Mouse (Mus musculus) left cerebral cortex, postnatal 4 days (tissue): ENCODE results near the gene Sowaha. TPM values are rescaled to one million over a fixed set of nuclear protein-coding genes. Genes with fewer than 3 reads are reported as not detected.

Experiments
- DNase-seq: peaks from one replicate; pipeline ENCODE4 v3.0.0-alpha.2; 2022
- intact Hi-C: fragments of 180-260 bp; cut with DNase I; formaldehyde crosslinking; loops from one replicate; pipeline ENCODE4 v1.15.1; 2025
- total RNA-seq, 2 experiments: library from RNA; stranded (reverse); gene quantifications; 2 replicates each; pipeline ENCODE4 v1.2.3; 2021

Sowaha gene
- total RNA-seq, 2 experiments from 2014 or later: 12.2 to 18.1 TPM

DNA sequence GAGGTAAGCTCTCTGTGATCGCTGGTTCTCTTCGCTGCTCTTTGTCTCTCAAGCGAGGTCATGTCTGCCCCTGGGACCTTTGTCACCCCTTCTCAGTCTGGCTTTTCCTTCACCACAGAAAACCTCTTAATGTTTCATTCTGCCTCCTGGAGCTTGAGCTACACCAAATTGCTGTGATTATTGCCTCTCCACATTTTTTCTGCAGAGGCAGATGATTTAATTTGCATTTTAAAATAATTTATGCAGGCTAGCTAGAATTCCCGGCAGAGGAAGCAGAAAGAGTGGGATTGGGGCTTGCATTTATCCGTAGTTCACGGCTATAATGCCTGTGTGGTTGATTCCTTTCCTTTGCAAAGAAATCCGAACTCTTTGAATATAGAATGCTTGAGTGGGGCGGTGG lies 4.5 kb downstream of the Sowaha start:
- no peak for DNase-seq
- intact Hi-C loops: no loop called here

GRCm38 (mm10) chr11:53472709-53473108 lies 7.4 kb downstream of the Sowaha start:
- intact Hi-C loops: loop anchor here (5.0 kb wide), 1 partner anchor 115 kb away; no protein-coding TSS in a partner anchor
- DNase-seq: no peak

- peak; percentile 95 for DNase-seq
Measured at GRCm38 (mm10) chr11:53469968-53470695, 9.9 kb downstream of the Sowaha start, which contains the start of gene Gm9837. Gm9837 (minus strand) TSS chr11:53470479.

DNA sequence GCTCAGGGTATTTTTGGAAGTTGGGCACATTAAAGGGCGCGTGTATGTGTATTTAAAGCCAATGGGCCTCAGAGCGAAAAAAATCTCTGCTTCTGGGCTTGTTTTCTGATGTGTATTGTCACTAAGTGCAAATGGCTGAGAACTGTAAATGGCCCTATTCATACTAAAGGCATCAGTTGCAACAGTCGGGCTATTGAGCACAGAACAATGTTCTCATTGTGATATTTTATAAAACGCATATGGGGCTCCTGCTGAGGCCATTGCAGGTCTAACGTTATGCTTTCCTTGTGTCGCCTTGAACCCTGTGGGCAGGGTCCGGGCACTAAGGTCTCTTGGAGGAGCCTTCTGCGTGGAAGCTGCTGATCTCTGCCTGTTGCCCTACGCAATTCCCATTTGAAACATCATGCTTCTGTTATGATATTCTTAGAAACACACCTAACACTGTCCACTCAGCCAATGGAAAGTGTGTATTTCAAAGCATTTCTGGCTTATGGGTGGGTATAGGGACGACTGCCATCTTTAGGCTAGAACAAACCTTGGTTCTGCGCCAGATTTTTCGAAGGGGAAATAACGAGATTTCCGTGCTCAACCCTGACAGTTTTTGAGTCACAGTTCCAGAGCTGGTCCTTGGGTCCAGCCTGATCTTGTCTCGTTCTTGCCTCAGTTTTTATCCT lies 10.6 kb downstream of the Sowaha start:
- DNase-seq: no peak
- intact Hi-C loops: loop anchor here (5.0 kb wide), 1 partner anchor 98 kb away; the partner anchor contains the start of gene Kif3a

More at GRCm38 (mm10) chr11:53469968-53470695, 9.9 kb downstream of the Sowaha start, which contains the start of gene Gm9837:
- intact Hi-C loops: loop anchor here (5.0 kb wide), 2 partner anchors 97 to 117 kb away; partner anchors contain the start of gene Kif3a

GRCm38 (mm10) chr11:53466231-53466971 lies 13.7 kb downstream of the Sowaha start:
- intact Hi-C loops: loop anchor here (5.0 kb wide), 1 partner anchor 101 kb away; the partner anchor contains the start of gene Kif3a

GRCm38 (mm10) chr11:53463551-53464424 lies 16.3 kb downstream of the Sowaha start:
- no peak for DNase-seq
- intact Hi-C loops: no loop called here

More at GRCm38 (mm10) chr11:53466231-53466971, 13.7 kb downstream of the Sowaha start:
- DNase-seq: peak; percentile 85

DNA sequence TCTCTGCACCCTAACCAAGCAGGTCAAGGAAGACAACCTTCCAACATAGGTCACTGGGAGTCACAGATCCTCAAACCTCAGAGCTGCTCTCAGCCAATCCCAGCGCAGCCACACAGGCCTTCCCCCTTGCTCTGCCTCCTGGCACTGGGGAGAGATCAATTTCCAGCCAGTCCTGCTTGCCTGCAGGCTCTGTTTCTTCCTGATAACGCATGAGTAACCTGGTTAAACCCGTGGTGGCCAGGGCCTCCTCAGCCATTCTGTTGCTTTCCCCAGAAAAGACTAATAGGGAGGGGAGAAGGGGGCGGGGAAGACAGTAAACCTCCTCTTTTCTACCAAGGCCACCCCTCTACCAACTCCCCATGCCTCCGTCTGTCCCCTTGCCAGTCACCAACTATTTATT lies 18.3 kb downstream of the Sowaha start:
- DNase-seq: no peak
- intact Hi-C loops: no loop called here

DNA sequence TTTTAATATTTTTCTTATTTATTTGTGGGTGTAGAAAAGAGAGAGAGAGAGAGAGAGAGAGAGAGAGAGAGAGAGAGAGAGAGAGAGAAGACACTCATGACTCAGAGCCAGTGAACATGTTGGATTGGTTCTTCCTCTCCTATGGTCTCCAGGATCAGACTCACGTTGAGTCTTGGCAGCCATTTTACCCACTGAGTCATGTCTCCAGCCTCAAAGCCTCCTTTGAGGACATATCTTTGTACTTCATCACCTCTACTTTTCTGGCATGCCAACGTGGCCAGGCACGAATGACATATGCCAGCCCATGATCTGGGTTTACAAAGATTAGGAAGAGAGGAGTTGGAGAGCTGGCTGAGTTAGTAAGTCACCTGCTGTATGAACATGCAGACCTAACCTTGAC lies 19.9 kb downstream of the Sowaha start:
- intact Hi-C loops: no loop called here
- no peak for DNase-seq

DNA sequence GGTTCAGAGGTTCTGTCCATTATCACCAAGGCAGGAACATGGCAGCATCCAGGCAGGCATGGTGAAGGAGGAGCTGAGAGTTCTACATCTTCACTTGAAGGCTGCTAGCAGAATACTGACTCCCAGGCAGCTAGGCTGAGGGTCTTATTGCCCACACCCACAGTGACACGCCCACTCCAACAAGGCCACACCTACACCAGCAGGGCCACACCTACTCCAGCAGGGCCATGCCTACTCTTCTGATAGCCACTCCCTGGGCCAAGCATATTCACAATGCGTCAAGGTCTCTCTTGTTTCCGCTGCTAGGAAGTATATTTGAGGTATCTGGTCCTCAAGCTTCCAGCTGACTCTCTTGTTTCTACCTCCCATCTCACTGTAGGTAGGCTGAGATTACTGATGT lies 21.1 kb downstream of the Sowaha start:
- no peak for DNase-seq
- intact Hi-C loops: no loop called here

DNA sequence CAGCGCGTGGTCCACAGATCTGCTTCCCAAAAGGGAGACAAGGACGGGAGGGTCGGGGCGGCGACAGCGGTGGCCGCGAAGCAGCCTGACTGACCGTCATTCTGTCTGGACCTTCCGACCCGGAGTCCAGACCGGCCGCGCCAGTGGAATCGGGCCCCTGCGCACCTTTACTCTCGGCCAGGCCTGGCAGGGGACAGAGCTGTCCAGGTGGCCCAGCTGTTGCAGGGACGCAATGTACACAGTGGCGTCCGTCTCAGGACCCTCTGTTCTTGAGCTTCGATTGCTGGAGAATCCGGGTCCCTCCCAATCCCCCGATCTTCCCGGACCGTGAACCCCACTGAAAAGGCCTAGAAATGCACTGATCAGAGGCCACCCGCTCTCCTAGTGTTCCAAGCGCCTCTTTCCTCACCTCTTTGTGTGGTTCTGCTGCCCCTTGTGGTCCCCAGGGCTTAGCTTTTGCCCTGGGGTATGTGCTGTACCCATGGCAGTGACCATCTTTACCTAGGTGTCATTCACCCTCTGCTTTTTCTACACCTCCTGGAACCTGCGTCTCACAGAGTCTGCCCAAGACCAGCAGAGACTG lies 22.6 kb downstream of the Sowaha start:
- no peak for DNase-seq
- intact Hi-C loops: no loop called here

- no peak for DNase-seq
- intact Hi-C loops: no loop called here
Measured at GRCm38 (mm10) chr11:53456474-53457371, 23.4 kb downstream of the Sowaha start, which contains the start of the genes Gm10447 and Shroom1. Gm10447 (minus strand) TSS chr11:53457110. Shroom1 (plus strand) TSS chr11:53457205.

- DNase-seq: no peak
- intact Hi-C loops: no loop called here
Measured at GRCm38 (mm10) chr11:53453031-53453430, 27.0 kb downstream of the Sowaha start.

GRCm38 (mm10) chr11:53452396-53452795 lies 27.7 kb downstream of the Sowaha start:
- DNase-seq: no peak
- intact Hi-C loops: no loop called here

GRCm38 (mm10) chr11:53451361-53451760 lies 28.7 kb downstream of the Sowaha start:
- DNase-seq: no peak
- intact Hi-C loops: no loop called here

DNA sequence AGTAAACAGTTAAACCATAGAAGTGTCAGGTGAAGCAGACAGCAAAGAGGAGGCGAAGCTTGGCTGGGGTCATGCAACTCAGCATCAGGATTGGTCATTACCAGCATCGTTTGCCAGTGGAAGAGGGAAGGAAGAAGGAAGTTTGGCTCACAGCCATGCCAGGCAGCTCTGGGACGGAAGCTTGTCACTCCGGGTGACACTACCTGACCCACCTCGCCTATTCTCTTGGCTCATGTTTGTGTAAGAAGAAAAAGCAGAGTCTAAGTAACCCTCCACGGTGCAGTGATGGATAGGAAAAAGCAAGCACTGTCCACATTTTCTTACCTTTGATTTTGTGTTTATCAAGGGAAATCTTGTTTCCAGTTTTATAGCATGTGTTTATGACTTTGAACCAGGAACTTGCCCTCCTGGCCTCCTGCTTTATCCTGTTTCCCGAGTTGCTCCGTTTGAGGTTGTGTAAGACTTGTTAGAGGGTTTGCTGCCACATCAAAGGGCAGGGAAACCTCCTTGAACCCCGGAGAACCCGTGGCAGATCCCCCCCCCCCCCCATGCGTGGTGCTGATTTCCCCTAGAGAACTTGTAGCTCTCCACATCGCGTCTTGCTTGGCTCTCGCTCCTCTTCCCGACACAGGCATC lies 29.9 kb downstream of the Sowaha start:
- intact Hi-C loops: no loop called here
- no peak for DNase-seq

DNA sequence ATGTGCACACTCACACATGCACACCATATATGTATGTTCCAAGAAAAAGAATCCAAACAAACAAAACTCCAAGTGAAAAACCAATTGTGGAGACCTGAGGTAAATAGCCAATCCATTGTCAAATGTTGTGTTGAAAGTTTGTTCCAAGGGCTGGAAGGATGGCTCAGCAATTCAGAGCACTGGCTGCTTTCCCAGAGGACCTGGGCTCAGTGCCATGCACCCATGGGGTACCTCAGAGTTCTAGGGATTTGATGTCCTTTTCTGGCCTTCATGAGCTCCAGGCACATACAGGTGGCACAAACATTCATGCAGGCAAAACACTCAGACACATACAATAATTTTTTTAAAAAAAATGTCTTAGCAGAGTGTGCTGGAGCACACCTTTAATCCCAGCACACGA lies 31.5 kb downstream of the Sowaha start:
- intact Hi-C loops: no loop called here
- peak; percentile 68 for DNase-seq

GRCm38 (mm10) chr11:53447996-53448395 lies 32.1 kb downstream of the Sowaha start:
- intact Hi-C loops: no loop called here

GRCm38 (mm10) chr11:53446183-53446582 lies 33.9 kb downstream of the Sowaha start:
- DNase-seq: no peak
- intact Hi-C loops: no loop called here

More at GRCm38 (mm10) chr11:53447996-53448395, 32.1 kb downstream of the Sowaha start:
- DNase-seq: no peak
